Mouse (Mus musculus): ENCODE measurements around the gene Mmp28. TPM values are rescaled to one million over a fixed set of nuclear protein-coding genes. Genes with fewer than 3 reads are reported as not detected.

Mmp28 gene
- polyA plus RNA-seq (2012; rRNA removed; ENCODE audit: low replicate concordance) = 22.1 and 42.8 TPM in 2 replicates

GRCm38 (mm10) chr11:83462711-83463244 lies at the start of gene Mmp28:
Gene Mmp28 (minus strand): TSS chr11:83463071.

GRCm38 (mm10) chr11:83472324-83473234 lies 9.7 kb upstream of the Mmp28 start, which contains the start of gene Taf15:
Gene Taf15 (plus strand): TSS chr11:83473086.

DNA sequence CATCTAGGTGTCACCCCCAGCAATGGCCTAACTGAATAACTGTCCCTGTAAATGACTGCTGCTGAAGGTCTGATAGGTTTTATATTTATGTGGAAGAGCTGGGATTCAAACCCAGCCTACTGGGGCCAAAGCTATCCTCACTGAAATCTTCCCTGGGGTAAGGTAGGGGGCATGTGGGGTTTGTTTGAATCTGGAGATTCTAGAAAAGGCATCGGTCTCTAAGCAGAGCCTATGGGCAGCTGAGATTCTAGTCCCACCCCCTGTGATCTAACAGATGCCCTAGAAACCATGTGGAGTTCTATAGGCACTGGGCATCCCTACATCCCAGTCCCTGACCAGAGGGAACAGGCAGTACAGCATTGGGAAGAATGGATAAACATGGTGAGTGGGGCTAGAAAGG lies 25.5 kb downstream of the Mmp28 start, which contains the start of gene 1700020L24Rik:
TSS of gene 1700020L24Rik (plus strand) at position 301 of the 400 bp plus-strand sequence.

GRCm38 (mm10) chr11:83429355-83429754 lies 33.5 kb downstream of the Mmp28 start, which contains the start of gene Gas2l2:
Gene Gas2l2 (minus strand): TSS chr11:83429455.

DNA sequence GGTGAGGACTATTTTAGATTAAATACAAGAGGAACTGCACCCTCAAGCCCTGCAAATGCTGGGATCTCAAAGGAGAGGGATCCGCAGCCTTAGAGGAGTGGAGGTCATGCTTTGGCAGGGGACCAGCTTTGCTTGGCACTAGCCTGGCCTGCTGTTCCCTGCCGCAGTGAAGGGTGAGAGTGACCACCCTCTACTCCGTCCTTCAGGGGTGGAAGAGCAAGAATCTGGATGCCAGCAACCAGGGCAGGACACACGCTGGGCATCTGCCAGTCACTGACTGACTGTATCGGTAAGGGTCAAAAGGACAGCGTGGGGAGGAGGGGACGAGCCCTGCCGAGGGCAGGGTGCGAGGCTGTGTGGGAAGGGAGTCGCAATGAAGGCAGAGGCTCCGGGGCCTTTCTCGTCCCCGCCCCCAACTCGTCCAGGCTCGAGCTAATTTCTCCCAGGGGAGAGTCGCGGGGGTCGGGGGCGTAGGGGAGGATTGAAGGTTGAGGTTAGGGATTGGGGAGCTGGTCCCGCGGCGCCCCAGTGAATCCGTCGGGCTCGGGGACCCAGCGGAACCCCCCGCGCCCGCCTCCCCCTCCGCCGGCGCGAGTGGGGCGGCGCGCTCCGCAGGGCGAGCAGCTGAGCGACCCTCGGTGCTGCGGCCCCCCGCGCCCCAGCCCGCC lies 53.6 kb downstream of the Mmp28 start, which contains the start of gene Rasl10b:
TSS of gene Rasl10b (plus strand) at position 51 of the 668 bp plus-strand sequence.

Other genes starting within 250 kb of the Mmp28 start
- gene Slfn14, start 176.3 kb downstream of the Mmp28 start, polyA plus RNA-seq (2012; rRNA removed; ENCODE audit: low replicate concordance) = not detected in 2 replicates
- gene Ap2b1, start 164.0 kb downstream of the Mmp28 start, polyA plus RNA-seq (2012; rRNA removed; ENCODE audit: low replicate concordance) = 45.1 and 61.0 TPM in 2 replicates
- gene Pex12, start 160.5 kb downstream of the Mmp28 start, polyA plus RNA-seq (2012; rRNA removed; ENCODE audit: low replicate concordance) = 10.3 and 12.4 TPM in 2 replicates
- 0.44 and 3.0 TPM in 2 replicates for gene Rasl10b, start 53.9 kb downstream of the Mmp28 start, polyA plus RNA-seq (2012; rRNA removed; ENCODE audit: low replicate concordance)
- 0.09 and 0.16 TPM in 2 replicates for gene Gas2l2, start 33.6 kb downstream of the Mmp28 start, polyA plus RNA-seq (2012; rRNA removed; ENCODE audit: low replicate concordance)
- gene 1700020L24Rik, start 25.4 kb downstream of the Mmp28 start, polyA plus RNA-seq (2012; rRNA removed; ENCODE audit: low replicate concordance) = 2.4 and 2.5 TPM in 2 replicates
- 8.0 and 15.5 TPM in 2 replicates for gene Taf15, start 10.0 kb upstream of the Mmp28 start, polyA plus RNA-seq (2012; rRNA removed; ENCODE audit: low replicate concordance)
- not detected in 2 replicates for gene Heatr9, start 59.1 kb upstream of the Mmp28 start, polyA plus RNA-seq (2012; rRNA removed; ENCODE audit: low replicate concordance)
- 34.2 and 47.0 TPM in 2 replicates for gene Ccl5, start 67.4 kb upstream of the Mmp28 start, polyA plus RNA-seq (2012; rRNA removed; ENCODE audit: low replicate concordance)
- 14.9 and 19.1 TPM in 2 replicates for gene Ccl9, start 115.6 kb upstream of the Mmp28 start, polyA plus RNA-seq (2012; rRNA removed; ENCODE audit: low replicate concordance)
- 43.4 and 56.4 TPM in 2 replicates for gene Ccl6, start 130.0 kb upstream of the Mmp28 start, polyA plus RNA-seq (2012; rRNA removed; ENCODE audit: low replicate concordance)
- not detected in 2 replicates for gene Rpl9-ps1, start 182.6 kb upstream of the Mmp28 start, polyA plus RNA-seq (2012; rRNA removed; ENCODE audit: low replicate concordance)
- gene Ccl3, start 186.3 kb upstream of the Mmp28 start, polyA plus RNA-seq (2012; rRNA removed; ENCODE audit: low replicate concordance) = 0.85 and 5.8 TPM in 2 replicates
- 0.70 and 4.4 TPM in 2 replicates for gene Ccl4, start 199.5 kb upstream of the Mmp28 start, polyA plus RNA-seq (2012; rRNA removed; ENCODE audit: low replicate concordance)
- 17.4 and 17.6 TPM in 2 replicates for gene Wfdc17, start 240.9 kb upstream of the Mmp28 start, polyA plus RNA-seq (2012; rRNA removed; ENCODE audit: low replicate concordance)
- 0.53 TPM in 1 of 2 replicates, not detected in the other for gene Wfdc18, start 245.9 kb upstream of the Mmp28 start, polyA plus RNA-seq (2012; rRNA removed; ENCODE audit: low replicate concordance)

Data from subcutaneous adipose tissue, adult 2 months (tissue).